15 mouse cellular contexts compared by ENCODE assay signal in genomic region chr6:60961838-60962237, GRCm38 (mm10). TPM values are rescaled to one million over a fixed set of nuclear protein-coding genes. Genes with fewer than 3 reads are reported as not detected.
"Had no signal": no experiment of that assay in that cellular context is flagged by ENCODE, and none has a peak within 500 bp of the region (broad histone marks: within the 10 kb centered on the region; RNA-seq: fewer than 3 reads in every experiment).

No protein-coding gene starts in this region.

- H3K4me2 ChIP-seq: limb, embryonic 12.5 days; liver, embryonic 13.5 days; lung, embryonic 15.5 days; midbrain, embryonic 12.5 days had no signal

- H3K27ac ChIP-seq: layer of hippocampus, adult 2 months; limb, embryonic 12.5 days; liver, embryonic 13.5 days; lung, embryonic 15.5 days; macrophage; stomach, postnatal 0 days had no signal

- H3K4me1 ChIP-seq: limb, embryonic 12.5 days; liver, embryonic 13.5 days; lung, embryonic 15.5 days had no signal

- H3K4me3 ChIP-seq: layer of hippocampus, adult 2 months; limb, embryonic 12.5 days; liver, embryonic 13.5 days; lung, embryonic 15.5 days; megakaryocyte, embryonic 14.5 days; midbrain, embryonic 12.5 days had no signal

- H3K27me3 ChIP-seq: limb, embryonic 12.5 days; liver, embryonic 13.5 days; lung, embryonic 15.5 days; megakaryocyte, embryonic 14.5 days; midbrain, embryonic 12.5 days had no signal

- H3K9ac ChIP-seq: limb, embryonic 12.5 days; liver, embryonic 13.5 days; liver, postnatal 0 days; lung, embryonic 15.5 days; midbrain, embryonic 12.5 days had no signal

- DNase-seq: kidney, adult 18-20 months; kidney, postnatal 10 days; kidney, postnatal 4 days; liver; liver, embryonic 13.5 days; liver, postnatal 0 days; lung, postnatal 14 days; thymus, postnatal 4 days had no signal

- H3K9me3 ChIP-seq: limb, embryonic 12.5 days; liver, embryonic 13.5 days; lung, embryonic 15.5 days; megakaryocyte, embryonic 14.5 days; midbrain, embryonic 12.5 days had no signal

- H3K36me3 ChIP-seq: limb, embryonic 12.5 days; liver, embryonic 13.5 days; lung, embryonic 15.5 days; midbrain, embryonic 12.5 days had no signal

- ATAC-seq: liver, postnatal 0 days had no signal

RNA-seq across cellular contexts. Expression of gene Mmrn1, which starts 37.1 kb away (rescaled TPM):
- total RNA-seq: layer of hippocampus, adult 2 months had no signal
